Mouse (Mus musculus) CD4-positive helper T cell, adult 2 months (primary cell): Measurements from ENCODE around the gene Mat1a.

Experiments used
- DNase-seq: peaks from one replicate; pipeline ENCODE4 v3.0.0-alpha.2; 2012; ENCODE audit warnings: low read depth, missing footprints, low spot score

The Mat1a gene

DNA sequence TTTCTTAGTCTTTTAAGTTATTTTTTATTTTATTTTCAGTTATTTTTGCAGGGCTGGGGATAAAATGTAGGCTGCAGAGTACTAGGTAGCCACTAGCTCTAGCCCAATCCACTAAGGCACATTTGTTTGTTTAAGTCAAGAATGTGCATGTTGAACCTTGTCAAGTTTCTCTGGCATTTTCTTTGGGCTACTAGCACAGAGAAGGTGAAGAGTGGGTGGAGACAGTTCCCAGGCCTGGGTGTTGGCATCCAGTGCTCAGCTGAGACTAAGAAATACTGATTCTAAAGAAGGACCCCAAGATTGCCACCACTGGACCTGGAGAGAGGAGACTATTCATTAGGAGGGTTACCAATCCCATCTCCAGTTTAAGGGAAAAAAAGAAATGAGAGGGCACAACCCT, 32.2 kb downstream of the Mat1a start:
- no peak for DNase-seq

DNA sequence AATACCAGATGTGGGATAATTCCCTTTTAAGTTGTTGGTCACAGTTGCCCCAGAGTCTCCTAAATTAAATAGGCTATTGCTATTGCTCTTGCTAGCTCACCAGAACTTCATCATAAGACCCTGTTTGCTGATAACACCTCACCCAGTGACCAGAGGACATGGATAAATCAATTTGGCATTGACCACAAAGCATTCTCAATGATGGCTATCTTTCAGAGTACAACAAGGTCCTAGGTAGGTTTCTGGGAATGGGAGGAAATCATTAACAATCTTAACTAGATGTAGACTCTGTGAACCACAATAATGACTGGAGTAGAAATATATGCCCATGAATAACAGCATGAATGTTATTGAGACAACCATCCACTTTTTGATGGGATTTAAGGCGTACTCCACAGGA, 35.9 kb downstream of the Mat1a start:
- no peak for DNase-seq

DNA sequence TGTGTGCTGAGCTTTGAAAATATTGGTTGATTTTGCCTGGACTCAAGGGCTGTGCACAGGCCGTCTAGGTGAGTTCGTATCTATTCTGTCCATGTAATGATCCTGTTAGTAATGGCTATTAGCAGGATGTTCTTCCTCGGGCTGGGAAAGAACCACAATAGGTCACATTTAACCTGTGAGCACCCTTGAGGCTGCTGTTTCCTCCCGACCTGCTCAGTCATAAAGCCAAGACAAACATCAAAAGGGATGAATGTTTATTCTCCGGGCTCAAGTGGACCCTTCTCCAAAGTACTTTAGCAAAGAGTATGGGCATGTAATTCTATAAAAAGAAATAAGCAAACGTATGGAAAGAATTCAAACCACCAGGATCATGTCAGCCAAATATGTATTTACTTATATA, 41.2 kb downstream of the Mat1a start:
- DNase-seq, result no peak

DNA sequence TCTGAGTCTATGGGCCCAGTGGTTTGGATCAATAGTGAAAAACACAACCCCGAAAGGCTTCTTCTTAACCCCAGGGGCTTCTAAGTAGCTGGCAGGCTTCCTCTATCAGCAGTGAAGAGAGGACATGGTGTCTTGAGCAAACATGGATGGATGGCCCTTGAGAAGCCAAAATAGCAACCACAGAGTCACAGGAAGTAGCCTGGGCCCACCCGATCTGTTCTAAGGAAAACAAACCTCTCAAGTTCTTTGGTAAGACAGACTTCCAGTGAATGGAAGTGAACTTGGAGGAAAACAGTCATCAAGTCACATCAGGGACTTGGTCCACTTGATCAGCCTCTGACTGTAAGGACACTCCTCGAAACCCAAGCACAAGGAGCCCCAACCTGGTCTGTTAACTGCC, 42.1 kb downstream of the Mat1a start:
- no peak for DNase-seq

DNA sequence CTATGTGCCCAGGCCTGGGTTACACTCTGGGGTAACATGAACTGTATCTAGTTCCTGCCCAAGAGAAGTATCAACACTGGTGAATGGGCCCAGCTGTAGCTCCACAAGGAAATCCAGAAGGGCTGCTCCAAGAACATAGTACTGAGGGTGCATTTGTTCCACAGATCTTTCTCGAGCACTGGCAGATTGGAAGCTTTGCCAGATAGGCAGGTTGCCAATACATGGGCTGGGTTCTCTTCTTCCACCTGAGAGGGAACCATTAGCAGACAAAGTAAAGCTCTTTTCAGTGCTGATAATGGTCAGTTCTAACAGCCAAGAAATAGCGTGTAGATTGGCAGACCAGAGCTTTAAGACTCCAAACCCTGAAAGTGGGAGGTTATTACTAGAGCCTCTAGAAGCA, 42.5 kb downstream of the Mat1a start:
- DNase-seq, result no peak

DNA sequence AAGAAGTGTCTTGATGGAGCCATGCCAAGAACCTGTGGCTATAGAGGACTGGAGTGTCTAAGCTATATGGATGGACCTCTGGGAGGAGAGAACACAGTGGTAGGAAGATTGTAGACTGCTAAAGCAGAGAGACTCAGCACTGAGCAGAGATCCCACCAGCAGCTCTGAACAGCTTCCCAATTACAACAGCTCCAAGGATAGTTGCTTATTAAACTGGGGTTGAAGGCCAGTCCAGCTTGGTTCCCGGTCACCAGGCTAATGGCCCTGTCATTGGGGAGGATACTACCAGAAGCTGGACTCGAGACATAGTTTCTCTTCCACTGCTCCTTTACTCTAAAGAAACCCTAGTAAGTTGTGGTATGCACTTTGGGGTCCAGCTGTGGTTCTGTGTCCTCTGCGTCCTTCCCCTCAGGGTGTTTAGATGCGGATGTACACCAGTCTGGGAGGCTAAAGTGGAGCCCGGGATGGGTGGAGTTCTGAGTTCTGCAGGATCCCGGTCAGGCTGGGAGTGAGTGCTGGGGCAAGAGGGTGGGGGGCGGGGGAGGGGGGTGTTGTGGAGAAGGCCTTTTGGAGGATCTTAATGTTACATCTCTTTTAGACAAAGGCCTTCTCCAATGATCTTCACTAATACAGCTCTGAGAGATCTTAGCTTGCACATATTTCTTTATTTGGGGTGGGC, 46.5 kb downstream of the Mat1a start, which contains the start of gene Mbl1:
Gene Mbl1, plus strand, starts transcription at position 239 of the 679 bp plus-strand sequence.
- no peak for DNase-seq

DNA sequence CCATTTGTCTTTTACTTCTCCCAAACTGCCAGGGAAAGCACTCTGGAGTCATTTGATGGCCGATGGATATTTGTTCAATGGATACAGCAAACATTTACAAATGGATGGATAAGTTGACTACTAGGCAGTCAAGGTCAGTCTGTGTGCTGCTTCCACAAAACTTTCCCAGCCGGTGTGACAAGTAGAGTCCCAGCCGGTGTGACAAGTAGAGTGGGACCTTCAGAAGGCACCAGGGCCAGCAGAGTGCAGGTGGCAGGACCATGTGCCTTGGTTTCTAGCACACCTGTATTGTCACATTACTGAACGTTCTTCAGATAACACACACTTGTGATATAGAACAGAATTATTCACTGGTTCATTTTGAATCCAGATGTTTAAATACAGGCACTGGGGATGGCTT, 55.2 kb downstream of the Mat1a start:
- no peak for DNase-seq

DNA sequence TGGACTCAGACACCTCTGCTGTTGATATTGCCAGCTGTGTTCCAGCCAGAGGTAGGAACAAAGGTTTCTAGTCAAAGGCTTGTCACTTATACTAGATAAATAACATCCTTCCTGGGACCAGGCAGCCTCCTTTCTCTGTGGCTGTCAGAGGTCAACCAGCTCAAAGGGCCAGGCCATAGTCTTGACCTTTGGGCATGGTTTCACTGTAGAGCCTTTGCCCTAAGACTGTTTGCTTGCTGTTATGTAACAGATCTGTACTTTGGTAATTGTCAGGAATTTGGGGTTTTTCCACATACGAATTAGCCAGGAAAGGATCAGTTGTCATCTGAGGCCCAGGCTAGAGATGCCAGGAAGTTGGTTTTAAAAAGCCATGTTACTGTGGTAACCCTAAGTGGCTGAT, 55.9 kb downstream of the Mat1a start:
- DNase-seq, result no peak

DNA sequence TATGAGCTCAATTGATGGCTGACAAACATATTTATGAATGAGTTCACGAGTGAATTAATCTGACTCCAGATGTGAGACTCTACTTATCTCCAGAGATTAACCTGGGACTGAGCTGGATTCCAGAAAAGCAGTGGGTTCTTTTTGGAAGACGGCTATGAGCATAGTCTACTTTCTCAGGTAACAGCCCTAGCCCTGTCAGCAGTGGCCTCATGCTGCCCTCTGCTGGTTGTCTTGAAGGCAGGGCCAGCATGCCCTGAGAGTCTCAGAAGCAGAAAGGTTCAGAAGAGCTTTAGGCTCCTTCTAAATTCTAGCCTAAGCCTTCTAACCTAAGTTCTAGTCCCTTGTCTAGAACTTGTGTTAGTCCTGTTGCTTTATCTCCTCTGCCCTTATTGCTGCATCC, 57.8 kb downstream of the Mat1a start:
- no peak for DNase-seq

DNA sequence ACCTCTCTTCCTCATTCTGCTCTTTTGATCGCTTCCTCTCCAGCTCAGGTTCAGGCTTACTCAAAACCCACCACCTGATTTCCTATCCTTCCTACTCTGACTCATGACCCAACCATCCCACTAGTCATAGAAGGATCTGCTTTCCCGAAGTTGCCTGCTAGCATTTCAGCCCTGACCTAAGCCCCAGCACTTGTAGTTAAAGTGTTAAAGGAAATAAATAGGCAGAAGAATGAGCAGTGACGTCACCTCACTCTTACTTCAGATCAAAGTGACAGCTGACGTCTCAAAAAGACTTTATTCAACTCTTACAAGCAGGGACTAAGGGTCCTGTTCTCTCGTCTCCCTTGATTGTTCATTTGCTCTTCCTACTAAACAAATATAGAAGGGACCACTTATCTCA, 62.4 kb downstream of the Mat1a start:
- DNase-seq, result no peak

DNA sequence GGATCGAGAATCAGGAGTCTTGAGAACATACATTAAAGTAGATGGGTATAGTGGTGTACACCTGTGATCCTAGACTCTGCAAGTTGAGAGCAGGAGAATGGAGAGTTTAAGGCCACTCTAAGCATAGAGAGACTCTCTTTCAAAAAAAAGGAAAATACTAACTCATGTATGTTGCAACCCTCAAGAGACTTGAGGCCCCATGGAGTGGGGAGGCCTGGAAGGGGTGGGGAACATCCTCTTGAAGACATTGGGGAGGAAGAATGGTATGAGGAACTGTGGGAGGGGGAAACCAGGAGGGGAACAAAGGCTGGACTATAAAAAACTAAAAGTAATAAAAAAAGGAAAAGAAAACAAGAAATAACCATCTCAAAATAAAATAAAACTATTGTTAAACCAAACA, 63.7 kb downstream of the Mat1a start:
- no peak for DNase-seq

DNA sequence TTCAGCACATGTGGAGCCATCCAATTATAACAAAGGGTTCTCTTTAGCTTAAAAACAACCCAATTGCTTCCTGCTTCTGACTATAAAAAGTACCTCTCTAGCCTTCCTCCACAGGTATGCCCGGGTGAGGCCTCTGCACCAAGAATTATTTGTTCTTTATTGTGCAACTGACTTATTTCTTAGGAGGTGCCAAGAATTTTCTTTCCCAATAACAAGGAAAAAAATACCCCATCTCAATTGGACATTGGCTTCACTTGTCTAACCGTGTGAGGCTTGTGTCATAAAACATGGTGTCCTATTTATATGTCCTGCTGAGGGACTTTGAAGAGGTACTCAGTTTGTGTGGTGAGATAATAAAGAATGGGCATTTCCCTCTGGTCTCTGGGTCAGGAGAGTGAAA, 65.7 kb downstream of the Mat1a start:
- no peak for DNase-seq
